Mouse (Mus musculus): Measurements from ENCODE around the gene Gabarapl2. TPM values are rescaled to one million over a fixed set of nuclear protein-coding genes. Genes with fewer than 3 reads are reported as not detected.
A peak's percentile ranks its signal among the peaks of the same experiment; 100 is the strongest.

Gabarapl2 gene
- polyA plus RNA-seq (2016; fragmentation: Nextera tagmentation; extraction: Ambion mirVana): 162 and 173 TPM in 2 replicates

DNA sequence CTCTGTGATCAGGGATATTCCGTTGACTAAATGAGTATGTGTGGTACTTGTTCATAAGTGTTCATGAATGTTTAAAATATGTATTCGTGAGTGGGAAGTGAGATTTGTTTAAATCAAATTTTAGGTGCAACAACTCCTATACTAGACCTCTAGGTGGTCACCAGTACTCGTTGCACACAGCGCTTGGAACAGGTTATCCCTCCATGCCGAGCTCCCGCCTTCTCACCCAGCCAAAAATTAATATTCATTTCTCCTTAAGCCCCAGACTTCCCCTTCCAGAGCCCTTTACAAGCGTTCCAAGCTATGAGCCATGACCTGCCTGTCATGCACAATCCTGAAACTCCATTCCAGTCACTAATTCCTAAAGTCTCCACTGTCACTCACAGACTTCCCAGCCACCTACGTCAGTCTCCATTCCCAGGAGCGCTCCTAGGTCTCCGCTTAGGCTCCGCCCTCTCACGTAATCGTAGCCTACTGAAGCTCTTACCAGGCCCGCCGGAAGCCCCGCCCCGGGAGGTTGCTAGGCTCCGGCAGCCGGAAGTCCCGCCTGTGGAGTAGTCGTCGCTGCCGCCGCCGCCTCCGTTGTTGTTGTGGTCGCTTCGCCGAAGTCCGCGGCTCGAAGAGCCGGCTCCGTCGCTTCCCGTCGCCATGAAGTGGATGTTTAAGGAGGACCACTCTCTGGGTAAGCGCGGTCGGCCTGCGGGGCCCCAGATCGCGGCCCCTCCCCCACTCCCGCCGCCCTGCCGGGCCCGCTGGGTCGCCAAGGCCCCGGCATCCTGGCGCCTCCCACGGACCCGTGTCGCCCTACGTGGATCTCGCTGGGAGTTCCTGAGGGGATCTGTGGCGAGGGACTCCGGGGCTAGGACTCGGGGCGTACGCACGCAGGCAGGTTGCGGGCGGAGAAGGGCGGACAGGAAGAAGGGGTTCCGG lies at the start of gene Gabarapl2:
Gabarapl2 (plus strand) TSS at position 533 of the 930 bp plus-strand sequence.
- Histone ChIP-seq H3K36me3 (peaks cover 25% of the 10 kb centered on the region), H3K4me1 (replicated peaks) (peaks cover 18% of the 10 kb centered on the region), H3K27ac (peak within 1 kb of the TSS; percentile 62), H3K4me3 (replicated peaks) (peak within 1 kb of the TSS; percentile 99), H3K9me3 (no peaks in the 10 kb centered on the region), H3K27me3 (no peaks in the 10 kb centered on the region), H3K9ac (replicated peaks) (peak within 1 kb of the TSS; percentile 85), H3K4me2 (peak within 1 kb of the TSS; percentile 92)
- under 1% methylated on average over 65 of the region's 65 CpGs for WGBS
- peak; percentile 96 for ATAC-seq (ENCODE audit: insufficient number of reproducible peaks, insufficient read depth, low FRiP score, low TSS enrichment, low read depth)

DNA sequence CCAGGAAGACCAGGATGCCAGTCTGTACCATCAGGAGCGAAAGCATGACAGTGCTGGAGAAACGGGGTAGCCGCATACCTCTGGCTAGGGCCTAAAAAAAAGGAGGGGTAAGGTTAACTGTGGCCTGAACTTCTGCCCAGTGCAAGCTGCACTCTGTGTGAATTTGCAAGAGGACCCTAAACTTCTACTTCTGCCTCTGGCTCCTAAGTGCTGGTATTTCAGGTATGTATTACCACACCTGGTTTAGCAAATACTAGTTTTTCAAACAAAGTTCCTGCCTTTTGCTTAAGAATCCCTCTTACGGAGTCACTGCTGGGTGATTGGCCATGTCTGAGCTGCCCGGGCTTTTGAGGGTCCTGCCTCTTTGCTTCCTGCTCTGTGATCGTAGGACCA lies 49.6 kb upstream of the Gabarapl2 start:
- Histone ChIP-seq H3K9ac (replicated peaks) (no peak overlapping the region), H3K27ac (no peak overlapping the region), H3K4me2 (no peak overlapping the region), H3K27me3 (peaks cover 62% of the 10 kb centered on the region), H3K9me3 (0 out of 2 replicates have a peak, but pooled peaks cover 2% of the 10 kb centered on the region), H3K4me3 (replicated peaks) (0 out of 2 replicates have a peak overlapping the region, but pooled peaks have one; percentile 35), H3K4me1 (replicated peaks) (peaks cover 19% of the 10 kb centered on the region), H3K36me3 (no peaks in the 10 kb centered on the region)
- ATAC-seq (ENCODE audit: insufficient number of reproducible peaks, insufficient read depth, low FRiP score, low TSS enrichment, low read depth): no peak
- WGBS: 56% methylated on average over 6 of the region's 6 CpGs

DNA sequence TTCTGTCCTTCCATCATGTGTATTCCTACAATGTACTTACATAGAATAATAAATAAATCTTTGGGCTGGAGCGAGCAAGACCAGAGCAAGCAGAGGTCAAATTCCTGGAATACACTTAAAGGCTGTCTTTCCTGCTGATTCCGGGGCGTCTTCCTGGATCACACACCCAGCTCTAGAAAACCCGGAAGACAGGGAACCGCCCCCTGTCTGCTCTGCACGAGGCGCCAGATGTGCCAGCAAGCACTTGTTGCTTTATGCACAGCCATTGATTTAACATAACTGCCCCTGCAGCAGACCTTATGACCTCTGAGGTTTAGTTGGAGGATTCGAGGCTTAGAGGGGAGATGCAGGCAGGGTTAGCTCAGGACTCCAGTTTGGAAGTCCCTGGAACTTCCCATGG lies 48.5 kb upstream of the Gabarapl2 start:
- 27% methylated on average over 8 of the region's 8 CpGs for WGBS

DNA sequence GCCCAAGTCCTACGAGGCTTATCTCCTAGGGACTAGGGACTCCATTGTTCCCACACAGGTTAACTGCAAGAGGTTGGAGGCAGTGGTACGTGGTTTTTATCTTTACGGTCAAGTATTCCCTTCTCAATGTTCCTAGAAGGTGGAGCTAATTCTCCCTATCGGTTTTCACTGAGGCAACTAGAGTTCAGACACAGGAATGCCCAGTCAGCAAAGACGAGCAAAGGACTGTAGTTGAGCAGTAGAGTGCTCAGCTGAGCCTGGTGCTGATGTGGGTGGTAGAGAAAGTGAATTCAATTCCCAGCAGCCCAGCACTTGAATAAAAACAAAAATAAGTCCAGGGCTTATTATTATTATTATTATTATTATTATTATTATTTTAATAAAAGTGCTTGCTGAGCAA lies 47.9 kb upstream of the Gabarapl2 start:
- Histone ChIP-seq H3K27ac (no peak overlapping the region), H3K36me3 (no peaks in the 10 kb centered on the region), H3K9ac (replicated peaks) (no peak overlapping the region), H3K4me2 (no peak overlapping the region), H3K4me1 (replicated peaks) (peaks cover 19% of the 10 kb centered on the region), H3K27me3 (peaks cover 51% of the 10 kb centered on the region), H3K4me3 (replicated peaks) (no peak overlapping the region), H3K9me3 (0 out of 2 replicates have a peak, but pooled peaks cover 2% of the 10 kb centered on the region)
- ATAC-seq (ENCODE audit: insufficient number of reproducible peaks, insufficient read depth, low FRiP score, low TSS enrichment, low read depth): no peak
- 67% methylated on average over 5 of the region's 5 CpGs for WGBS

More for the DNA sequence above, 48.5 kb upstream of the Gabarapl2 start:
- Histone ChIP-seq H3K4me1 (replicated peaks) (peaks cover 19% of the 10 kb centered on the region), H3K36me3 (no peaks in the 10 kb centered on the region), H3K4me3 (replicated peaks) (no peak overlapping the region), H3K27me3 (peaks cover 55% of the 10 kb centered on the region), H3K9ac (replicated peaks) (no peak overlapping the region), H3K9me3 (0 out of 2 replicates have a peak, but pooled peaks cover 2% of the 10 kb centered on the region), H3K4me2 (no peak overlapping the region), H3K27ac (no peak overlapping the region)
- no peak for ATAC-seq (ENCODE audit: insufficient number of reproducible peaks, insufficient read depth, low FRiP score, low TSS enrichment, low read depth)

DNA sequence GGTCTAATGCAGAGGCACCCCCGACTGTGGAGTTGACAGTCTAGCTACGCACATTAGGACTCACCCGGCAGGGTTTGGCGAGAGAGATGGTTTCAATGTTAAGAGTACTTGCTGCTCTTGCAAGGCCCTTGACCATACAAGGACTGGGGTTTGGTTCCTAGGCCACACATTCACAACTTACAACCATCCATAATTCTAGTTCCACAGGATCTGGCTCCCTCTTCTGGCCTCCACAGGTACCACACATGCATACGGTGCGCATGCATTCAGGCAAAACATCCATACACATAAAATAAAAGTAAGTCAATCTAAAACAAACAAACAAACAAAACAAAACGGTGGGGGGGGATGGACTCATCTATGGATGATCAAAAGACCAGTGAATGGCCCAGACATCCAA lies 45.5 kb upstream of the Gabarapl2 start:
- peaks cover 27% of the 10 kb centered on the region for H3K27me3 ChIP-seq
- ATAC-seq (ENCODE audit: insufficient number of reproducible peaks, insufficient read depth, low FRiP score, low TSS enrichment, low read depth): no peak
- H3K4me3 ChIP-seq (replicated peaks): no peak overlapping the region
- no peak overlapping the region for H3K9ac ChIP-seq (replicated peaks)
- no peak overlapping the region for H3K4me2 ChIP-seq
- H3K36me3 ChIP-seq: no peaks in the 10 kb centered on the region
- peaks cover 9% of the 10 kb centered on the region for H3K4me1 ChIP-seq (replicated peaks)
- H3K27ac ChIP-seq: no peak overlapping the region
- 0 out of 2 replicates have a peak, but pooled peaks cover 2% of the 10 kb centered on the region for H3K9me3 ChIP-seq
- 89% methylated on average over 7 of the region's 7 CpGs for WGBS

DNA sequence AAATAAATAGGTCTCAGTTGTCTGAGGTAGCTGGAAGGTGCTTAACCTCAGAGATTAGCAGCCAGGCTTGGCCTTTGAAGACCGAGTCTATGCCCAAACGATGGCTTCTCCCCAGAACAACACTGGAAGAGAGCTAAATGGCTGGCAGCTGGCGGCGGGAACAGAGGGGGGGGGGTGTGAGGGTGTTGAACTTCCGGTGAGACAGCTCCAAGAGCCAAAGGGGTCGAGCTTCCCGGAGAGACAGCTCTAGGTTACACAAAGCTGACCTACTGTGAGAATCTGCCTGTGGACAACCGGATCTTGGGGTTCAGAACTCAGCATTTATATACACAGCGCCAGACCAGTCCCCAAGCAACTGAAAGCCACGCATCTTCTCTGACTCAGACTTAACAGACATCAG lies 41.9 kb upstream of the Gabarapl2 start:
- no peak overlapping the region for H3K27ac ChIP-seq
- ATAC-seq (ENCODE audit: insufficient number of reproducible peaks, insufficient read depth, low FRiP score, low TSS enrichment, low read depth): no peak

DNA sequence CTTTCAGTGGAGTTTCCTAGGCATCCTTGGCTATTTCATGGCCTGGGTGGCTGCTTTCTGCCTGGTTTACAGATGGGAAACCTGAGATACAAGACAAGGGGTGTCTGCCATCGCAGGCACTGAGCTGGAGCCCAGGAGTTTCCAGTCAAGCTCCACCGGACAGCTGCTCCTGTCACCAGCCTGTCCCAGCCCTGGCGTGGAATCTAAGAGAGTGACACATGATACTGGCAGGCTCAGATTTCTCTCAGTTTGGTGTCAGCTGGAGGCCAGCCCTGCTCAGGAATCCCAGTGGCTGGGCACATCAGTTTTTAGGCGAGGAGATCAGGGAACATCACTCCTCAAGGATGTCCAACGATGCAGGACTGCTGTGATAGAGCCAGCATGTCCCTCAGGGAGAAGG lies 38.4 kb upstream of the Gabarapl2 start:
- Histone ChIP-seq H3K27me3 (no peaks in the 10 kb centered on the region), H3K4me3 (replicated peaks) (no peak overlapping the region), H3K4me1 (replicated peaks) (no peaks in the 10 kb centered on the region; the same call in 1 of the 2 replicates), H3K36me3 (no peaks in the 10 kb centered on the region), H3K9ac (replicated peaks) (no peak overlapping the region), H3K9me3 (no peaks in the 10 kb centered on the region), H3K4me2 (no peak overlapping the region), H3K27ac (no peak overlapping the region)
- no peak for ATAC-seq (ENCODE audit: insufficient number of reproducible peaks, insufficient read depth, low FRiP score, low TSS enrichment, low read depth)
- 15% methylated on average over 5 of the region's 5 CpGs for WGBS

More for the DNA sequence above, 41.9 kb upstream of the Gabarapl2 start:
- WGBS: 35% methylated on average over 10 of the region's 10 CpGs
- no peak overlapping the region for H3K4me2 ChIP-seq
- H3K9me3 ChIP-seq: 0 out of 2 replicates have a peak, but pooled peaks cover 2% of the 10 kb centered on the region
- H3K4me3 ChIP-seq (replicated peaks): no peak overlapping the region
- no peaks in the 10 kb centered on the region for H3K36me3 ChIP-seq
- no peak overlapping the region for H3K9ac ChIP-seq (replicated peaks)
- H3K4me1 ChIP-seq (replicated peaks): no peaks in the 10 kb centered on the region; the same call in 1 of the 2 replicates
- H3K27me3 ChIP-seq: no peaks in the 10 kb centered on the region

DNA sequence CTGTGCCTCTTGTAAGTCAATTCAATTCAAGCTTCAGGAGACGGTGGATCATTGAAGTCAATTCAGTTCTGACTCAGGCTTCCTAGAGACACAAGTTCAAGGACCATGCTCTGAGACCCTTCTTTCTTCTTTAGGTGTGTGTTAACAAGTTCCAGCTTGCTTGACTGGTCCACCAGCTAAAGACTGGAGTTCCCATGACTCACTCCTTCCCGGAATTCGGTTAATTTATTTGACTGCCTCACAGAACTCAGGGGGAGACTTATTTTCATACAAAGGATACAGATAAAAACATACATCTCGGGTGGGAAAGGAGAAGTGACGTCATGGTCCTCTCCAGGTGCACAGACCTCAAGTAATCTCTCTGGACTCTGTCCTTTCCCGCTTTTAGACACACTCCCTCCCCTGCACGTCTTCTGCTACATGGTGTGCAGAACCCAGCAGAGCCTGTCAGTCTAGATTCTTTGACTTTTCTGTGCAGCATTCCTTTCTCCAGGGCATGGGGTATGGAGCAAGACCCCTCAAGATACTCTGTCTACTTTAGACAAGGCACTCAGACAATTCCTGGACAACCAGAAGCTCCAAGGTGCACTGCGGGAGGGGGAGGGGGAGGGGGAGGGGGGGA lies 34.9 kb upstream of the Gabarapl2 start:
- WGBS: 66% methylated on average over 7 of the region's 8 CpGs
- peak; percentile 29; the same call in 1 of the 2 replicates for ATAC-seq (ENCODE audit: insufficient number of reproducible peaks, insufficient read depth, low FRiP score, low TSS enrichment, low read depth)
- H3K9ac ChIP-seq (replicated peaks): no peak overlapping the region
- no peaks in the 10 kb centered on the region for H3K36me3 ChIP-seq
- H3K27me3 ChIP-seq: peaks cover 17% of the 10 kb centered on the region
- no peak overlapping the region for H3K4me3 ChIP-seq (replicated peaks)
- no peak overlapping the region for H3K27ac ChIP-seq
- H3K4me1 ChIP-seq (replicated peaks): peaks cover 7% of the 10 kb centered on the region; the same call in 1 of the 2 replicates
- H3K9me3 ChIP-seq: no peaks in the 10 kb centered on the region
- no peak overlapping the region for H3K4me2 ChIP-seq

DNA sequence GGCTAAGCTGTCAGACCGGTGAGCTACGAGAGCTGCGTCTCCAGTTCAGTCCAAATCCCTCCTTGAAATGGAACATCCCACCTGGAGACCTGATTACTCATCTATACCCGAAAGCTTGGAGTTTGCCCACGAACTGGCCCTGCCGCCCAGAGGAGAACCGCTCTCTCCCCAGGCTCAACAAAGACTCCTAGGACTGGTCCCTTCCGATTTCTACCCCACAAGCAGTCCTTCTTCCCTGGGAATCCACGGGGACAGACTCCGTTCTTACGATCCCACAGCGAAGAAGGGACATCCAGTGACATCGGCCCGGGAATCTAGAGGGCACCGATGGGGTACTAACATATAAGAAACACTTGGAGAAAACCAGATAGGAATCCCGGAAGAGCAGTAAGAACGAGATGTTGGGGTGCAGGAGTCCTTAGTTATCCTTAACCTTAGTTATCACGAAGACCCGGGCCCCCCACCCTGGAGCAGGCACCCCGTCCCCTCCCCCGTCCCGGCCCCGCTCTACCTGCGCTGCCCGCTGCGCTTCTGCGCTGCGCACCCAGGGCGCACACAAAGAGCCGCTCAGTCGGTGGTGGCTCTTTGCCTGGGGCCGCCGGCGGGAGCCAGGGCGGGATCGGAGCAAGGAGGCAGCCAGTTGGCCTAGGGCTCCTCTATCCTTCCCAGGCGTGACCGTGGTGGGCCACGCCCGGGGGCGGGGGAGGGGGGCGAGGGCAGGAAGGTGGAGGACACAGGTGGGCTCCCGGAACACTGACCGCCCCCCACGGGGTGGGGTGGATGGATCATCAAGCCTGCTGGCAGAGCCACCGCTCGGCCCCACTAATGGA lies 30.7 kb upstream of the Gabarapl2 start, which contains the start of gene Chst5:
Chst5 (minus strand) TSS at position 827 of the 830 bp plus-strand sequence.
- H3K9ac ChIP-seq (replicated peaks): peak within 1 kb of the TSS; percentile 56
- H3K36me3 ChIP-seq: no peaks in the 10 kb centered on the region
- peaks cover 15% of the 10 kb centered on the region for H3K4me1 ChIP-seq (replicated peaks)
- no peak within 1 kb of the TSS for H3K27ac ChIP-seq
- peak within 1 kb of the TSS; percentile 43 for H3K4me3 ChIP-seq (replicated peaks)
- H3K27me3 ChIP-seq: peaks cover 29% of the 10 kb centered on the region
- H3K4me2 ChIP-seq: peak within 1 kb of the TSS; percentile 80
- ATAC-seq (ENCODE audit: insufficient number of reproducible peaks, insufficient read depth, low FRiP score, low TSS enrichment, low read depth): 0 out of 2 replicates have a peak, but pooled peaks have one; percentile 29
- no peaks in the 10 kb centered on the region for H3K9me3 ChIP-seq
- WGBS: 6% methylated on average over 47 of the region's 47 CpGs

DNA sequence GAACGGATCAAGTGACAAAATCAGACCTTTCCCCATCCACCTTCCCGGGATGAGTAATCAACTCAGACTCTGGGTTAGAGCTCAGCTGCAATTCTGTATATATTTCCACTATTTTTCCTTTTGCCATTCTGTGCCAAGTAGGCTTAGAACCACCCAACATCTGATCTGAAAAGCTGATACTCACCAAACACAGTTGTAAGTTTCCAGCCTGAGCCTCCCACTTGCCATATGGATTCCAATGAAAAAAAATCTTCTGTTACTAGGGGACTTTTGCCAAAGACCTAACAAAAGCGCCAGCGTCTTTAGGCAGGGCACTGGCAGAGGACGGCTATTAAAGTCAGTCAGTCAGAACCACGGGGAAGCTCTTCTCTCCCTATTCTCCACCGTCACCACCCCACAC lies 28.9 kb upstream of the Gabarapl2 start:
- peaks cover 15% of the 10 kb centered on the region for H3K4me1 ChIP-seq (replicated peaks)
- no peak overlapping the region for H3K27ac ChIP-seq
- 0 out of 2 replicates have a peak, but pooled peaks cover under 1% of the 10 kb centered on the region for H3K36me3 ChIP-seq
- ATAC-seq (ENCODE audit: insufficient number of reproducible peaks, insufficient read depth, low FRiP score, low TSS enrichment, low read depth): no peak
- no peaks in the 10 kb centered on the region for H3K9me3 ChIP-seq
- H3K9ac ChIP-seq (replicated peaks): no peak overlapping the region
- H3K4me3 ChIP-seq (replicated peaks): no peak overlapping the region
- peaks cover 29% of the 10 kb centered on the region for H3K27me3 ChIP-seq
- whole genome bisulfite sequencing: 55% methylated on average over 7 of the region's 7 CpGs
- H3K4me2 ChIP-seq: no peak overlapping the region

All from limb, embryonic 12.5 days (tissue).